Mouse (Mus musculus) bone marrow macrophage, adult 2 months (primary cell): ENCODE measurements around the gene Gzma. TPM values are rescaled to one million over a fixed set of nuclear protein-coding genes. Genes with fewer than 3 reads are reported as not detected.

Experiments
- H3K27ac ChIP-seq: 2 replicates; pipeline ENCODE4 v1.5.1; 2012; ENCODE audit warnings: low read depth, low read length; ENCODE audit not compliant: insufficient read depth
- H3K4me1 ChIP-seq: 2 replicates; pipeline ENCODE4 v1.6.1; 2012; ENCODE audit warnings: low read length; ENCODE audit not compliant: control insufficient read depth, insufficient read depth
- H3K4me3 ChIP-seq: 2 replicates; pipeline ENCODE4 v1.5.1; 2012; ENCODE audit warnings: mild to moderate bottlenecking, low read length, moderate library complexity; ENCODE audit not compliant: insufficient read depth
- CTCF ChIP-seq: IDR thresholded peaks from 2 replicates; pipeline ENCODE4 v1.5.1; 2012; ENCODE audit warnings: low read depth, mild to moderate bottlenecking, low read length, moderate library complexity
- POLR2A ChIP-seq: IDR thresholded peaks from 2 replicates; pipeline ENCODE4 v1.6.1; 2012; ENCODE audit warnings: mild to moderate bottlenecking, low read depth, low read length, borderline replicate concordance
- polyA plus RNA-seq: library from polyadenylated mRNA; stranded (reverse); fragments of >200 nt; gene quantifications from 2 replicates; pipeline ENCODE4 v1.2.4, GENCODE M21; 2012; ENCODE audit not compliant: missing spikeins, insufficient read depth, insufficient read length

Gene Gzma
- not detected in 2 replicates for polyA plus RNA-seq

DNA sequence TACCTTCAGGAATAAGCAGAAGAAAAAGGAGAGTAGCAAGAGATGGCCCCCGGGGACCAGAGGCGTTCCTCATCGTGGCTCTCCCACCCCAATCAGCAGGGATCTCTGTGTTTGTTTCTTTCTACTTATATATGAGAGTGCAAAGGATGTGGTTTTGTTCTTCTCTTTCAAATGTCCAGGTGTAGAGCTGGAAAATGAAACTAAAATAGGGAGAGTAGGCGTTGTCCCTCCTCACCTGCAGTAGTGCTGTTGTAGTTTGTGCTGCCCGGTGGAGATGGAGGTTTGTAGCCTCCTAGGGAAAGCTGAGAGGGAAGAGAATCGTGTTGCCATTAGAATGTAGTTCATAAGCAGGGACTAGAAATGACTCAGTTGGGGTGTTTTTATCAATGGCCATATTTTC lies at the start of gene Gzma:
TSS of gene Gzma (minus strand) at position 103 of the 400 bp plus-strand sequence.
- Histone ChIP-seq H3K4me3 (no peak within 1 kb of the TSS), H3K4me1 (no peaks in the 10 kb centered on the region), H3K27ac (no peak within 1 kb of the TSS)
- TF ChIP-seq POLR2A (no peak), CTCF (no peak)

- Histone ChIP-seq H3K4me1 (no peaks in the 10 kb centered on the region), H3K4me3 (no peak overlapping the region), H3K27ac (no peak overlapping the region)
- TF ChIP-seq CTCF = no peak
- TF ChIP-seq POLR2A = no peak
Measured at GRCm38 (mm10) chr13:113139597-113139996, 38.8 kb upstream of the Gzma start.

DNA sequence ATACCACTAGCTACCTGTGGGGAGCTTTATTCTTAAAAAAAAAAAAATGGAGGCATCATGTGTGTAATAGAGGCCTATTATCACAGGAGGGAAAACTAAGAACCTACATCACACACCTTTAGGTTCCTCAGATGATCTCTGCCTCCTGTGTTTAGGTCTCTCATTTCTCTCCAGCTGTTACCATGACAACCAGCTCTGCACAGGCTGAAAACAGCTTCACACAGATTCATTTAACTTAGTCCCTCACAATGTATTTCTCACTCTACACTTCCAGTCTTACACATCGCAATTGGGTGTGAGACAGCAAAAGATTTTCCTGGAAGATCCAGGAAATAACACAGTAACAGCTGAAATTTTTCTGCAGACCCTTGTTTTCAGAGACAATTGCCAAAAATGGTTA lies 29.2 kb upstream of the Gzma start:
- H3K27ac ChIP-seq = no peak overlapping the region
- no peak for TF ChIP-seq POLR2A
- no peak for TF ChIP-seq CTCF
- no peaks in the 10 kb centered on the region for H3K4me1 ChIP-seq
- H3K4me3 ChIP-seq = no peak overlapping the region

DNA sequence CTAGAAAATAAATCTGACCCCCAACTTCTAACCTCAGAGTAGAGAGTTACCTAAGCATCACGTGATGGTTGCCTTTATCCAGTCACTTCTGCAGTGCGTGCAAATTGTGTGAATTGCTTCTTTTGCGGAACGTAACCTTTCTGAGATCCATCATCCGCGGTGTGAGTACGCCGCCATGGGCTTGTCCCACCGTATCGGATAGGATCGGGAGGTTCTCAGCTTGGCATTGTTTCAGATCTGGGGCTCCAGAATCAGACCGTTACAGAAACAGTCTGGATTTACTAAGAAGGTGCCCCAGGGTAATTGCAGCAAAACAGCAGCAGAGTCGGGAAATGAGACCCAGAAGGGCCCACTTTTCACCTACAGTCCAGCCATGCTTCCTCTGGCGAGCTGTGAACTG lies 20.5 kb upstream of the Gzma start:
- H3K4me1 ChIP-seq = no peaks in the 10 kb centered on the region

GRCm38 (mm10) chr13:113120324-113121237 lies 19.8 kb upstream of the Gzma start:
- H3K4me1 ChIP-seq = no peaks in the 10 kb centered on the region
- no peak overlapping the region for H3K27ac ChIP-seq
- H3K4me3 ChIP-seq = no peak overlapping the region
- TF ChIP-seq CTCF (no peak), POLR2A (no peak)

More for the DNA sequence above, 20.5 kb upstream of the Gzma start:
- no peak overlapping the region for H3K4me3 ChIP-seq
- TF ChIP-seq CTCF (no peak), POLR2A (no peak)
- no peak overlapping the region for H3K27ac ChIP-seq

- TF ChIP-seq CTCF (no peak), POLR2A (no peak)
- H3K27ac ChIP-seq = no peak overlapping the region
- H3K4me1 ChIP-seq = no peaks in the 10 kb centered on the region
- H3K4me3 ChIP-seq = no peak overlapping the region
Measured at GRCm38 (mm10) chr13:113118977-113119376, 18.2 kb upstream of the Gzma start.

DNA sequence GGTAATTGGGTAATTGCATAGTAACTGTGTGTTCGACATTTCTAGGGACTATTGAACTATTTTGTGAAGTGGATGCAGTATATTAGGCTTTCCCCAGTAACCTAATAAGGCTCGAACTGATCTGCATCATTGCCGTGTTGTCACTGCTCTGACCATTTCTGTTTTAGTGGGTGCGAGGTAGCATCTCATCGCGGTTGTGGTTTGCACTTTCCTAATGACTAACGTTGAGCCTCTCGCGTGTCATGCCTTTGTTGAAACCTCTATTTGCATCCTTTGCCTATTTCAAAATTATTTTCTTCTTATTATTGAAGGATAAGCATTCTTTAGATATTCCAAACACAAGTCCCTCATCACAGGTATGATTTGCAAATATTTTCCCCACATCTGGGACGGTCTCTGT lies 4.0 kb upstream of the Gzma start:
- H3K4me3 ChIP-seq = no peak overlapping the region
- TF ChIP-seq CTCF = no peak
- TF ChIP-seq POLR2A = no peak
- no peak overlapping the region for H3K27ac ChIP-seq
- H3K4me1 ChIP-seq = no peaks in the 10 kb centered on the region

DNA sequence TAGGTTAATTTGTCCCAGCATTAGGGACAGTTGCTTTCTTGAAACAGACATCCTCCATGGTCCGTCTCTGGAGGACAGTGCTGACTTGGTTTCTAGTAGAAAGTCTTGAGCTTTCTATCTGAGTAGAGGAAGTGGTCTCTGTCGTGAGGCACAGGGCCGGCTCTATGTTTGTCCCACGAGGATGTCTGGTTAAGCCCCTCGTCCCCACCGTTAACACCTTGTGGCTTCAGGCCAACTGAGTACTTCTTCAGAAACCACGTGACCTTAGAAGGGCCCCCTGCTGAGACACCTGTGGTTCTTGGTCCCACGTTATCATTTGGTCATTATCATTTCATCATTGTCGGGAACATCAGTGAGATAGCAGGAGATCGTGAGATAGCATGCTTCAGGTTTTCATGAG lies 1.0 kb upstream of the Gzma start:
- H3K27ac ChIP-seq = no peak overlapping the region
- H3K4me1 ChIP-seq = no peaks in the 10 kb centered on the region
- TF ChIP-seq POLR2A (no peak), CTCF (no peak)
- no peak overlapping the region for H3K4me3 ChIP-seq

DNA sequence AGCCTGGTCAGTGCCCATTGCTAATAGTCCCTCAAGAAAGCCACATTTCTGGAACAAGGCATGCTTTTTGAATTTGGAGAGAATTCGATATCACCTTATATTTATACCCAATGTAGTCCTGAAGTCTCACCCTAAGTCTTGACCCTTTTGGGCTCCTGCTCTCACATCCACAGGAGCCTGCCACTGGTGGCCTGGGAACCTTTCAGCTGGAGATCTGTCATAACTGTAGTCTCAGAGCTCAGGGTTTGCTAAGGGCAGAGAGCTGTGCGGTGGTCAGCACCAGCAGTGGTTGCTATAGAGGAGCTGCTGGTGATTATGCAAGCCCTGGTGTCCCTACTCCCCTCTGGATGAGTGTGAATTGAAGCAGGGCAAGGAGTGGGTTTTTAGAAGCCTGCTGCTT lies 2.4 kb downstream of the Gzma start:
- H3K4me1 ChIP-seq = no peaks in the 10 kb centered on the region

DNA sequence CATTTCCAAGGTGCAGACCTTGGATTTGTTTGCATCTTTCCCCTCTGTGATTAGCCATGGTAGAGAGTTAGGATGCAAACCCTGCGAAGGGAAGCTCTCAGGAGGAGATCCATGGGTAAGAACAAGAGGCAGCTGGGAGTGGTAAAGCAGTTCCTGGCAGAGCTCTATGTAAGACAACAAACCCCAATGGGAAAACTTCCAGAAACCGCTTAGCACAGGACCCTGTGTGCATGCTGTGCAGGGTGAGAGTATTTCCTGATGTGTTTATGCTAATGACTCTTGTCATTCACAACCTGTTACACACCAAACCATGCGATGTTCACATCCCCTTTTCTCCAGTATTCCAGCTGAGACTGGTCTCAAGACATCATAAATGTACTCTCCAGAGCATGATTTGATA lies 3.8 kb downstream of the Gzma start:
- Histone ChIP-seq H3K27ac (no peak overlapping the region), H3K4me3 (no peak overlapping the region), H3K4me1 (no peaks in the 10 kb centered on the region)
- no peak for TF ChIP-seq CTCF
- TF ChIP-seq POLR2A = no peak

More for the DNA sequence above, 2.4 kb downstream of the Gzma start:
- H3K4me3 ChIP-seq = no peak overlapping the region
- H3K27ac ChIP-seq = no peak overlapping the region
- TF ChIP-seq CTCF = no peak
- no peak for TF ChIP-seq POLR2A

DNA sequence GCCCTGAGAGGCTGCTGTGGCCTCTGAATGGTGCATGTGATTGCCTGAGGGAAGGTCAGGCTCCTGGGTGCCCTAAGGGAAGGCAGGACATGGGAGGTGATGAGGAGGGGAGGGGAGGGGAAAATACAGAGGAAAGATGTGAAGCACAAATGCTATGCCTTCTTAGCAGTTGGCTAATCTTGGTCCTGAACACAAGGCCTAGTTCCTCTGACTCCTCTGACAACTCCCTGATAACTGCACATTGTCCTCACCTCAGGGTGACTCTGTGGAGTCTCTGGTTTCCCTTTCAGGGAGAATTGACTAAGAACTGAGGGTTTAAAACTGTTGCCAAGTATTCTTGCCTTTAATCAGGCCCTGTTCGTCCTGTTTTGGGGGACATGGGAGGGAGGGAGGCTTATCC lies 6.2 kb downstream of the Gzma start:
- TF ChIP-seq CTCF (no peak), POLR2A (no peak)

More for the DNA sequence above, 6.2 kb downstream of the Gzma start:
- H3K27ac ChIP-seq = no peak overlapping the region
- no peaks in the 10 kb centered on the region for H3K4me1 ChIP-seq
- no peak overlapping the region for H3K4me3 ChIP-seq
